Mouse (Mus musculus) G1E (cell line): ENCODE results near the gene Mrpl35.

Source experiments
- CTCF ChIP-seq: IDR thresholded peaks from 2 replicates; pipeline ENCODE4 v1.5.1; 2012; ENCODE audit warnings: low read depth, low read length, inconsistent platforms, mixed read lengths
- GATA1 ChIP-seq: IDR thresholded peaks from 2 replicates; pipeline ENCODE4 v1.6.1; 2012; ENCODE audit warnings: borderline replicate concordance, low read length, inconsistent platforms, mixed read lengths
- POLR2AphosphoS5 ChIP-seq: IDR thresholded peaks from 2 replicates; pipeline ENCODE4 v1.6.1; 2012; ENCODE audit warnings: low read depth, low read length, inconsistent platforms; ENCODE audit not compliant: insufficient replicate concordance

DNA sequence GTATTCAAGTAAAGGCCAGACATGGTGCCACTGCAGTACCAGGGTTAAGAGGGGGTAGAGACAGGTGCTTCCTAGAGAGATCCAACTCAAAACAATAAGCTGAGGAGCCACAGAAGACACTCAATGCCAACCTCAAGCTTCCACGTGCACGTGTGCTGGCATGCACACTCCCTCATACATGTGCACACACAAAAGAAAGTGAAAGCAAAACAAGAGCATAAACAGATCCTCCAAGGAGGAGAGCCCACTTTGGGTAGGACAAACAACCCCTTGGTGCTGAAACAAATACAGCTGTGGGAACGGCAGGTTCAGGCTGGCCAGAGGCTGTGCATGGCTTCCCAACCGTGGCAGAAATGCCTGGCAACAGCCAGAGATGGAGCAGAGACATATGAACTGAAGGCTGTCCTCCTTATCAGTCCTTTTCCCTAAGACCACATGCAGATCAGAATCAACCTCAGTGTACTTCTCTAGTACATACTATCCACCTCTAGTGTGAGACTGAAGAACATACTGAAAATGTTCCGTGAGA lies 6.9 kb downstream of the Mrpl35 start:
- TF ChIP-seq CTCF (no peak), POLR2AphosphoS5 (no peak), GATA1 (no peak)
